Comparison of ENCODE assay signal across 8 mouse cellular contexts in the genomic region with DNA sequence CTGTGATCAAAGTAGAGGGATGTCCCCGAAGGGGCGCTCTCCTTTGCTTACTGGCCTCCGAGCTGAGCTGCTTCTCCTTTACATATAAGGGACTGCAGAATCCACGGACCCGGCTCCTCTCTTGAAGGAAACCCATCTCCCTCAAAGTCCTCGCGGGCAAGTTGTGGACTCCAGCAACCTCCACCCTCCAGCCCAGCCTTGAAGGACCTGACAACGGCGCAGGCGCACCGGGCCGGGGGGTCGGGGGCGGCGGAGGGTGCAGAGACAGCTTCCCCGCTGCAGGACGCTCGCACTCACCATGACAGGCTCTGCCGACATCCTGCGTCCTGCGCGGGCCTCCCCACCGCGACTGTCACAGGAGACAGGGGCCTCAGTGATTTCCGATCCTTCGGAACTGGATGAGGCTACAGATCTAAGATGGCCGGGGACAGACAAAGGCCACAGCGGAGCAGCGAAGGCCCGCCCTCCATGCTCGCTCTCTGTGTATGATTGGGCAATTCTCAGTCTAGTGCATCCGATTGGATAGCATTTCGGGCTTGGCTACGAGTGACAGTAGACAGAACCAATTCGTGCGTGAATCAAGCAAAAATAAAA. TPM values are rescaled to one million over a fixed set of nuclear protein-coding genes. Genes with fewer than 3 reads are reported as not detected.
DNase-seq lines count a peak whose midpoint lies in the region; ATAC-seq lines count a peak whose summit lies in the region.

A gene (minus strand): TSS at position 440 of the 594 bp plus-strand sequence.

- peak; percentile 100 for ATAC-seq in inflammation-experienced regulatory T-cells, adult 6 months
- peak; percentile 100 for ATAC-seq in megakaryocyte-erythroid progenitor cell, adult 5-6 weeks (replicated peaks; ENCODE audit: low FRiP score, low TSS enrichment, poor library complexity, severe bottlenecking)

- DNase-seq in adrenal gland, adult (ENCODE audit: inconsistent age in 2 of 2, low spot score in 1 of 2): peak; percentile 94 to 98
- DNase-seq in embryo, embryonic 10.5 days (ENCODE audit: low spot score): peak; percentile 97
- DNase-seq in gastrocnemius, postnatal 14 days: peak; percentile 90
- DNase-seq in left cerebral cortex, postnatal 10 days (ENCODE audit: extremely low spot score in 1 of 2, low spot score in 2 of 2): peak; percentile 94 to 97
- peak; percentile 94 for DNase-seq in right cerebral cortex, postnatal 25 days
- peak; percentile 88 to 89 for DNase-seq in urinary bladder, postnatal 4 days (ENCODE audit: low spot score in 2 of 2)

- intact Hi-C loops in gastrocnemius, postnatal 14 days (cut with DNase I; ENCODE audit: low total_unique reads): no loop called here
- intact Hi-C loops in left cerebral cortex, postnatal 10 days (cut with DNase I): loop anchor here (5.0 kb wide), 1 partner anchor 345 kb away; a partner anchor contains a TSS

RNA-seq across cellular contexts. Expression of the gene that starts here (rescaled TPM):
- total RNA-seq in gastrocnemius, postnatal 14 days (2021): 10 to 100 TPM in 1 of 2 experiments, 1 to 10 TPM in 1; 9.6 to 10.5 TPM
- 10 to 100 TPM; 16.2 to 26.8 (median 18.4) TPM for polyA plus RNA-seq in inflammation-experienced regulatory T-cells, adult 6 months (2017; shearing (Covaris generic))
- 10 to 100 TPM; 23.4 to 23.7 TPM for total RNA-seq in left cerebral cortex, postnatal 10 days (2021)
- 9.5 and 10.5 TPM in 2 replicates for total RNA-seq in megakaryocyte-erythroid progenitor cell, adult 5-6 weeks (2014; fragmentation: Nextera tagmentation)
- total RNA-seq in megakaryocyte-erythroid progenitor cell, adult 5-6 weeks (2017): 8.5 and 18.0 TPM in 2 replicates

Comparison
In these comparisons a context has a peak if more than half of its experiments do, and no peak if none do; other contexts are left out.
1. Peak in every context shown above with its lines: DNase-seq and ATAC-seq.